Mouse (Mus musculus) layer of hippocampus, postnatal 36 days (tissue): ENCODE measurements around the gene Mettl9. TPM values are rescaled to one million over a fixed set of nuclear protein-coding genes. Genes with fewer than 3 reads are reported as not detected.

ENCODE experiments used
- DNase-seq, 2 experiments: peaks; one replicate each; pipeline ENCODE4 v3.0.0; 2022
- total RNA-seq, 2 experiments: library from RNA; stranded (reverse); gene quantifications; 2 replicates each; pipeline ENCODE4 v1.2.3; 2021

Mettl9 gene
- total RNA-seq, 2 experiments from 2014 or later, result 79.8 to 85.9 TPM

DNA sequence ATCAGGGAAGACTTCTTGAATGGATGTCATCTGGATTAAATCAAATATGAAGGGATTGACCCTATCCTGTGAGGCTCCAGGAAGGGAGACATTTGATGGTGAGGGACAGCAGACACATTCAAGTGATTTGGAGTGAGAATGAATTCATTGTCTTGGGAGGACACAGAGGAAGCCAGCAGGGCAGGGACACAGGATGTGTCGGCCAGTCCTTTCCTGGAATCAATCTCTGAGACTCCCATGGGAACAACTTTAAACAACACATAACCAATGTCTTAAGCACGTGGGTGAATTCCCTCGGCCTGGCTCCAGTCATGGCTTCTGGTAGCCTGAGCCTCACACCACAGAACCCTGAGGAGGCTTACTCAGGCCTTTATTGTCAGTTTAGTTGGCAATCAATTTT, 73.6 kb downstream of the Mettl9 start:
- DNase-seq, result no peak

DNA sequence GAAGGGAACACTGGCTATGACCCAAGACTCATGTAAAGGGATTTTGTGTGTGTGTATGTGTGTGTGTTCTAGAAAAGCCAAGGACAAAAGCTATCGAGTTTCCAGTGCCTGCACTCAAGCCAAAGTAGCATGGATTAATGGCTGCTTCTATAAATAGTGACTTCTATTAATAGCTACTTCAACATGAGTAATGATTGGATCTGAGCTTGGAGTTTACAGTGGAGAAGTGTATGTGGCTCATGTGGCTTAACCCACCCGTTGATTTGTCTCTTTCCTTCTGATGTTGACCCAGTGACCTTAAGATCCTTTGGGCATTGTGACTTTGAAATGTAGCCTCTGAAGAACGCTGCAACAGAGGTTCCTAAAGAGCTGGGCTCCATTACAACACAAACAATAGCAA, 77.1 kb downstream of the Mettl9 start:
- DNase-seq, result no peak

DNA sequence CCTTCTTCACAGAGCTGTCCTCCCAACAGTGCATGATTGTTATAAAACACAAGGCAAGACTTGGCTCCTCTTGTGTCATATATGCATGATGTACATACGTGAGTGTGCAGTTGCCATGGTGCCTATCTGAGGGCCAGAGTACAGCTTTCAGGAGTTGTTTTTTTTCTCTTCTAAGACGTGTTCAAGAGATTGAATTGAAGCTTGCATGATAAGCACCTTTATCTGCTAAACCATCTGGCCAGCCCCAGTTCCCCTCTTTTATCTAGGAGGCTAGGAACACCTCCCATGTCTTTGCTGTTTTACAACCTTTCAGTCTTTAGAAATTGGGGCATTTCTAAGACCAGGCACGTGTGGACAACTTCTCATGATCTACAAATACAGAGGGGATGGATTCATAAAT, 77.5 kb downstream of the Mettl9 start:
- DNase-seq, result no peak

GRCm38 (mm10) chr7:121120143-121120818, 86.0 kb downstream of the Mettl9 start:
- DNase-seq, result peak; percentile 68 to 84

Other genes with a start within 250 kb of the Mettl9 start
- gene Gm5737, start 222.1 kb upstream of the Mettl9 start, total RNA-seq, result not detected
- 10 to 100 TPM; 24.8 to 26.7 TPM for gene Eef2k, start 191.6 kb upstream of the Mettl9 start, total RNA-seq
- gene Polr3e, start 116.7 kb upstream of the Mettl9 start, total RNA-seq, result 10 to 100 TPM; 25.7 to 26.6 TPM
- gene Cdr2, start 52.1 kb upstream of the Mettl9 start, total RNA-seq, result 1 to 10 TPM; 4.6 to 5.6 TPM
- gene Mfsd13b, start 51.9 kb upstream of the Mettl9 start, total RNA-seq, result 1 to 10 TPM; 1.8 to 2.0 TPM
- under 1 TPM in 1 of 2 experiments, not detected in 1; 0.20 TPM for gene Igsf6, start 40.1 kb downstream of the Mettl9 start, total RNA-seq
- under 1 TPM; 0.32 to 0.51 TPM for gene Otoa, start 47.2 kb downstream of the Mettl9 start, total RNA-seq